ENCODE assay signal across 21 mouse cellular contexts in genomic region chr14:73371577-73371976, GRCm38 (mm10). TPM values are rescaled to one million over a fixed set of nuclear protein-coding genes. Genes with fewer than 3 reads are reported as not detected.
DNase-seq lines count a peak whose midpoint lies in the region; ATAC-seq and TF ChIP-seq lines count a peak whose summit lies in the region.
"Had no signal": no experiment of that assay in that cellular context is flagged by ENCODE, and none has a peak within 500 bp of the region (broad histone marks: within the 10 kb centered on the region; RNA-seq: fewer than 3 reads in every experiment).

No protein-coding gene starts in this region.

- no peak for ATAC-seq in kidney, embryonic 15.5 days (replicated peaks; ENCODE audit: low FRiP score)
- no peak for ATAC-seq in liver, postnatal 0 days
- no peak for ATAC-seq in liver, embryonic 11.5 days (replicated peaks; ENCODE audit: low FRiP score)
- no peak for ATAC-seq in monocyte, adult 5-6 weeks (replicated peaks; ENCODE audit: insufficient number of reproducible peaks, low FRiP score, low TSS enrichment, poor library complexity, severe bottlenecking)
- ATAC-seq: forebrain, embryonic 13.5 days; midbrain, embryonic 16.5 days had no signal

- no peaks in the 10 kb centered on the region for H3K9me3 ChIP-seq in kidney, embryonic 15.5 days (replicated peaks)
- H3K9me3 ChIP-seq in liver, postnatal 0 days (ENCODE audit: low read length): no peaks in the 10 kb centered on the region
- H3K9me3 ChIP-seq in liver, embryonic 11.5 days (ENCODE audit: control insufficient read depth, low read length): no peaks in the 10 kb centered on the region
- H3K9me3 ChIP-seq: forebrain, embryonic 13.5 days; heart, embryonic 10.5 days; limb, embryonic 12.5 days; midbrain, embryonic 10.5 days had no signal

- H3K4me1 ChIP-seq in kidney, embryonic 15.5 days: peaks cover 54% of the 10 kb centered on the region
- peaks cover 14% of the 10 kb centered on the region; the same call in 1 of the 2 replicates for H3K4me1 ChIP-seq in liver, postnatal 0 days (ENCODE audit: insufficient read depth)
- peaks cover 29% of the 10 kb centered on the region for H3K4me1 ChIP-seq in liver, embryonic 11.5 days (replicated peaks; ENCODE audit: control insufficient read depth, insufficient read depth, low read length)
- H3K4me1 ChIP-seq: forebrain, embryonic 13.5 days had no signal

- no peak overlapping the region for H3K4me3 ChIP-seq in gastrocnemius, adult 2 months
- no peak overlapping the region for H3K4me3 ChIP-seq in kidney, embryonic 15.5 days (replicated peaks)
- H3K4me3 ChIP-seq in liver, postnatal 0 days (ENCODE audit: low read depth, low read length): no peak overlapping the region
- H3K4me3 ChIP-seq in liver, embryonic 11.5 days (ENCODE audit: low read depth, low read length): no peak overlapping the region
- H3K4me3 ChIP-seq: erythroblast, embryonic 14.5 days; forebrain, embryonic 13.5 days; heart, embryonic 10.5 days; limb, embryonic 12.5 days; midbrain, embryonic 10.5 days had no signal

- peak overlapping the region; percentile 57 for H3K27ac ChIP-seq in gastrocnemius, adult 2 months
- peak overlapping the region; percentile 49 for H3K27ac ChIP-seq in kidney, embryonic 15.5 days
- H3K27ac ChIP-seq in liver, postnatal 0 days (ENCODE audit: low read depth): peak overlapping the region; percentile 13; the same call in 1 of the 2 replicates
- no peak overlapping the region for H3K27ac ChIP-seq in liver, embryonic 11.5 days (ENCODE audit: low read depth, low read length)
- H3K27ac ChIP-seq: forebrain, embryonic 13.5 days; heart, embryonic 10.5 days; limb, embryonic 12.5 days; midbrain, embryonic 10.5 days had no signal

- no peaks in the 10 kb centered on the region for H3K27me3 ChIP-seq in kidney, embryonic 15.5 days
- H3K27me3 ChIP-seq in liver, postnatal 0 days (ENCODE audit: insufficient read depth, low read length): no peaks in the 10 kb centered on the region
- no peaks in the 10 kb centered on the region for H3K27me3 ChIP-seq in liver, embryonic 11.5 days (replicated peaks; ENCODE audit: control insufficient read depth, insufficient read depth, low read length)
- H3K27me3 ChIP-seq: forebrain, embryonic 13.5 days; limb, embryonic 12.5 days had no signal

- intact Hi-C loops in gastrocnemius, adult 2 months (cut with DNase I): no loop called here
- intact Hi-C loops in gastrocnemius, postnatal 14 days (cut with DNase I; ENCODE audit: low total_unique reads): loop anchor here (5.0 kb wide), 1 partner anchor 39 kb away; no protein-coding TSS in a partner anchor

- peaks cover 57% of the 10 kb centered on the region for H3K36me3 ChIP-seq in kidney, embryonic 15.5 days
- H3K36me3 ChIP-seq in liver, postnatal 0 days (replicated peaks; ENCODE audit: insufficient read depth, low read length): peaks cover 64% of the 10 kb centered on the region
- peaks cover 12% of the 10 kb centered on the region for H3K36me3 ChIP-seq in liver, embryonic 11.5 days (ENCODE audit: control insufficient read depth, insufficient read depth, low read length)

- no peak for TF ChIP-seq EP300 in liver, postnatal 0 days (IDR thresholded peaks at IDR 0.05; ENCODE audit: low read depth)

- no peak overlapping the region for H3K4me2 ChIP-seq in kidney, embryonic 15.5 days
- H3K4me2 ChIP-seq in liver, postnatal 0 days (ENCODE audit: low read depth, low read length): no peak overlapping the region
- H3K4me2 ChIP-seq in liver, embryonic 11.5 days: no peak overlapping the region
- H3K4me2 ChIP-seq: forebrain, embryonic 13.5 days; limb, embryonic 12.5 days had no signal

- H3K9ac ChIP-seq in kidney, embryonic 15.5 days: no peak overlapping the region
- H3K9ac ChIP-seq in liver, postnatal 0 days (replicated peaks): no peak overlapping the region
- H3K9ac ChIP-seq in liver, embryonic 11.5 days (ENCODE audit: low read depth, low read length): no peak overlapping the region
- H3K9ac ChIP-seq: forebrain, embryonic 13.5 days; limb, embryonic 12.5 days had no signal

- no peak for DNase-seq in gastrocnemius, adult 2 months
- no peak for DNase-seq in gastrocnemius, postnatal 14 days
- DNase-seq in kidney, postnatal 14 days: no peak
- no peak for DNase-seq in liver, postnatal 0 days
- no peak for DNase-seq in liver, embryonic 11.5 days (ENCODE audit: low spot score)
- no peak for DNase-seq in spleen, adult 12 weeks (ENCODE audit: low spot score)
- DNase-seq: adrenal gland, postnatal 14 days; cerebellum, adult 9-11 months; layer of hippocampus, postnatal 36 days; lung, adult 18-20 months; lung, postnatal 10 days; spleen, adult 18-20 months; thymus, postnatal 25 days had no signal

- TF ChIP-seq CTCF in gastrocnemius, adult 2 months (IDR thresholded peaks at IDR 0.05): no peak
- TF ChIP-seq CTCF in liver, postnatal 0 days (IDR thresholded peaks at IDR 0.05; ENCODE audit: low read depth): no peak

- 90% methylated on average over 4 of the region's 4 CpGs for WGBS in kidney, embryonic 15.5 days
- 86% methylated on average over 4 of the region's 4 CpGs for WGBS in liver, postnatal 0 days (ENCODE audit: insufficient replicate concordance)
- 87% methylated on average over 4 of the region's 4 CpGs for WGBS in liver, embryonic 11.5 days

RNA-seq across cellular contexts. Expression of gene Itm2b, which starts 13.5 kb away (rescaled TPM):
- total RNA-seq in gastrocnemius, adult 2 months (2021): 100 to 1,000 TPM; 255 to 336 TPM
- 100 to 1,000 TPM; 330 to 339 TPM for total RNA-seq in gastrocnemius, postnatal 14 days (2021)
- 910 and 925 TPM in 2 replicates for polyA plus RNA-seq in kidney, embryonic 15.5 days (2015; fragmentation: Nextera tagmentation; extraction: Ambion mirVana)
- 961 and 1,004 TPM in 2 replicates for polyA plus RNA-seq in liver, postnatal 0 days (2015; fragmentation: Nextera tagmentation; extraction: Ambion mirVana)
- polyA plus RNA-seq in liver, embryonic 11.5 days (2014; fragmentation: Nextera tagmentation; extraction: Ambion mirVana): 516 and 518 TPM in 2 replicates
- 1,022 to 1,179 TPM (median 1,153 TPM) in 3 replicates for total RNA-seq in monocyte, adult 5-6 weeks (2017)

RNA-seq across cellular contexts. Expression of gene Rb1, which starts 46.0 kb away (rescaled TPM):
- 10 to 100 TPM; 14.4 to 20.1 TPM for total RNA-seq in gastrocnemius, adult 2 months (2021)
- total RNA-seq in gastrocnemius, postnatal 14 days (2021): 10 to 100 TPM; 18.1 to 20.2 TPM
- polyA plus RNA-seq in kidney, embryonic 15.5 days (2015; fragmentation: Nextera tagmentation; extraction: Ambion mirVana): 16.2 and 19.5 TPM in 2 replicates
- polyA plus RNA-seq in liver, postnatal 0 days (2015; fragmentation: Nextera tagmentation; extraction: Ambion mirVana): 15.5 and 23.6 TPM in 2 replicates
- polyA plus RNA-seq in liver, embryonic 11.5 days (2014; fragmentation: Nextera tagmentation; extraction: Ambion mirVana): 22.3 and 25.1 TPM in 2 replicates
- 82.3 to 133 TPM (median 104 TPM) in 3 replicates for total RNA-seq in monocyte, adult 5-6 weeks (2017)
